ENCODE assay signal across 8 mouse cellular contexts in the genomic region with DNA sequence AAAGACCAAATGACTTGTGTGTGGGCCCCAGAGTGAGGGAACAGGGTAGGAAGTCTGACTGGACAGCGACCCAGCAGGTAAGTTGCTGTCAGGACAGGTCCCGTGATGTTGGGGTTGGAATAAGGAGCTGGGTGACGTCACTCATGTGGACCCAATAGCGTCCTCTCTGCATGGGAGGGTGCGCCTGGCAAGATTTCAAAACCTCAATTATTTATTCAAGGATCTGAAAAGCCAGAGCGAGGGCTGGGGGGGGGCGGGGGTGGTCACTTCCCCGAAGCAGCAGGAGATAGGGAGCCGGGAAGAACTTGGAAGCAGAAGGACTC. TPM values are rescaled to one million over a fixed set of nuclear protein-coding genes. Genes with fewer than 3 reads are reported as not detected.
DNase-seq lines count a peak whose midpoint lies in the region; ATAC-seq lines count a peak whose summit lies in the region.

No protein-coding gene starts in this region.

- H3K36me3 ChIP-seq in intestine, embryonic 15.5 days: no peaks in the 10 kb centered on the region

- peak; percentile 27 for ATAC-seq in intestine, embryonic 15.5 days

- peak overlapping the region; percentile 100 for H3K4me2 ChIP-seq in intestine, embryonic 15.5 days (replicated peaks)

- H3K27ac ChIP-seq in intestine, embryonic 15.5 days: no peak overlapping the region

- peak overlapping the region; percentile 54; the same call in 1 of the 2 replicates for H3K9ac ChIP-seq in intestine, embryonic 15.5 days

- H3K9me3 ChIP-seq in intestine, embryonic 15.5 days: no peaks in the 10 kb centered on the region

- WGBS in intestine, embryonic 15.5 days: 2% methylated on average over 9 of the region's 9 CpGs

- peak overlapping the region; percentile 67 for H3K4me3 ChIP-seq in intestine, embryonic 15.5 days (replicated peaks)

- H3K27me3 ChIP-seq in intestine, embryonic 15.5 days (replicated peaks): peaks cover 13% of the 10 kb centered on the region

- peak; percentile 40 for DNase-seq in kidney, adult 11 months
- no peak for DNase-seq in kidney, adult 8-10 months
- peak; percentile 69 to 80 for DNase-seq in cerebellum, postnatal 10 days
- peak; percentile 64 for DNase-seq in lung, postnatal 10 days
- no peak for DNase-seq in urinary bladder, postnatal 4 days (ENCODE audit: low spot score in 2 of 2)
- DNase-seq in ovary, adult 18-20 months (ENCODE audit: low spot score): no peak
- no peak for DNase-seq in thymus, postnatal 0 days (ENCODE audit: low spot score)

- peaks cover 18% of the 10 kb centered on the region for H3K4me1 ChIP-seq in intestine, embryonic 15.5 days (replicated peaks)

RNA-seq across cellular contexts. Expression of gene Gpr3, which starts 0.9 kb away (rescaled TPM):
- polyA plus RNA-seq in intestine, embryonic 15.5 days (2015; fragmentation: Nextera tagmentation; extraction: Ambion mirVana): 0.06 and 0.14 TPM in 2 replicates
- not detected in 2 replicates for polyA plus RNA-seq in thymus, postnatal 0 days (2015; fragmentation: Nextera tagmentation; extraction: Ambion mirVana)

RNA-seq across cellular contexts. Expression of gene Cd164l2, which starts 1.3 kb away (rescaled TPM):
- polyA plus RNA-seq in intestine, embryonic 15.5 days (2015; fragmentation: Nextera tagmentation; extraction: Ambion mirVana): 2.7 and 2.8 TPM in 2 replicates
- 0.86 and 1.1 TPM in 2 replicates for polyA plus RNA-seq in thymus, postnatal 0 days (2015; fragmentation: Nextera tagmentation; extraction: Ambion mirVana)

RNA-seq across cellular contexts. Expression of gene Map3k6, which starts 27.4 kb away (rescaled TPM):
- 3.0 and 3.2 TPM in 2 replicates for polyA plus RNA-seq in intestine, embryonic 15.5 days (2015; fragmentation: Nextera tagmentation; extraction: Ambion mirVana)
- polyA plus RNA-seq in thymus, postnatal 0 days (2015; fragmentation: Nextera tagmentation; extraction: Ambion mirVana): 2.2 and 2.6 TPM in 2 replicates

RNA-seq across cellular contexts. Expression of gene Sytl1, which starts 49.7 kb away (rescaled TPM):
- 2.7 and 3.0 TPM in 2 replicates for polyA plus RNA-seq in intestine, embryonic 15.5 days (2015; fragmentation: Nextera tagmentation; extraction: Ambion mirVana)
- 34.2 and 34.8 TPM in 2 replicates for polyA plus RNA-seq in thymus, postnatal 0 days (2015; fragmentation: Nextera tagmentation; extraction: Ambion mirVana)

Comparison
In these comparisons a context has a peak if more than half of its experiments do, and no peak if none do; other contexts are left out.
1. DNase-seq: peak in kidney, adult 11 months (single experiment), cerebellum, postnatal 10 days (2 of 2) and lung, postnatal 10 days (single experiment); none in kidney, adult 8-10 months (0 of 2), urinary bladder, postnatal 4 days (0 of 2), ovary, adult 18-20 months (single experiment) and thymus, postnatal 0 days (single experiment).